Mouse (Mus musculus): Measurements from ENCODE around the gene Camkk2.

- TF ChIP-seq CTCF (IDR thresholded peaks at IDR 0.05; ENCODE audit: extremely low read depth, insufficient read depth, insufficient read length, insufficient replicate concordance), result no peak
- TF ChIP-seq POLR2A (IDR thresholded peaks at IDR 0.05; ENCODE audit: low read depth, low read length), result no peak
These were observed 42.4 kb downstream of the Camkk2 start for GRCm38 (mm10) chr5:122736761-122737160.
